Comparison of ENCODE assay signal across 8 mouse cellular contexts in genomic region chr12:105786113-105786512, GRCm38 (mm10). TPM values are rescaled to one million over a fixed set of nuclear protein-coding genes. Genes with fewer than 3 reads are reported as not detected.
DNase-seq lines count a peak whose midpoint lies in the region; ATAC-seq and TF ChIP-seq lines count a peak whose summit lies in the region.

No protein-coding gene starts in this region.

- H3K27me3 ChIP-seq in embryonic facial prominence, embryonic 14.5 days (replicated peaks; ENCODE audit: control insufficient read depth, insufficient read depth, low read length) = no peaks in the 10 kb centered on the region
- H3K27me3 ChIP-seq in limb, embryonic 10.5 days (ENCODE audit: low read depth, poor library complexity, severe bottlenecking) = no peaks in the 10 kb centered on the region
- no peaks in the 10 kb centered on the region for H3K27me3 ChIP-seq in neural tube, embryonic 15.5 days (replicated peaks)

- H3K27ac ChIP-seq in layer of hippocampus, adult 2 months = no peak overlapping the region
- no peak overlapping the region for H3K27ac ChIP-seq in embryonic facial prominence, embryonic 14.5 days (replicated peaks; ENCODE audit: low read depth, low read length)
- H3K27ac ChIP-seq in limb, embryonic 10.5 days = no peak overlapping the region
- no peak overlapping the region for H3K27ac ChIP-seq in neural tube, embryonic 15.5 days (replicated peaks)

- no peaks in the 10 kb centered on the region for H3K9me3 ChIP-seq in embryonic facial prominence, embryonic 14.5 days (ENCODE audit: control insufficient read depth, low read length)
- H3K9me3 ChIP-seq in limb, embryonic 10.5 days (replicated peaks) = no peaks in the 10 kb centered on the region
- no peaks in the 10 kb centered on the region for H3K9me3 ChIP-seq in neural tube, embryonic 15.5 days (replicated peaks)

- H3K36me3 ChIP-seq in embryonic facial prominence, embryonic 14.5 days (ENCODE audit: control insufficient read depth, insufficient read depth, low read length) = no peaks in the 10 kb centered on the region
- peaks cover 38% of the 10 kb centered on the region for H3K36me3 ChIP-seq in limb, embryonic 10.5 days
- no peaks in the 10 kb centered on the region for H3K36me3 ChIP-seq in neural tube, embryonic 15.5 days

- peak overlapping the region; percentile 95 for H3K9ac ChIP-seq in embryonic facial prominence, embryonic 14.5 days (ENCODE audit: low read depth, low read length)
- H3K9ac ChIP-seq in neural tube, embryonic 15.5 days (replicated peaks) = peak overlapping the region; percentile 83

- 76% methylated on average over 1 of the region's 1 CpGs for WGBS in embryonic facial prominence, embryonic 14.5 days
- WGBS in limb, embryonic 10.5 days = 88% methylated on average over 1 of the region's 1 CpGs
- WGBS in neural tube, embryonic 15.5 days = 89% methylated on average over 1 of the region's 1 CpGs

- ATAC-seq in embryonic facial prominence, embryonic 14.5 days (ENCODE audit: low read depth) = no peak
- no peak for ATAC-seq in neural tube, embryonic 15.5 days (ENCODE audit: low FRiP score)

- H3K4me3 ChIP-seq in layer of hippocampus, adult 2 months = peak overlapping the region; percentile 72
- H3K4me3 ChIP-seq in embryonic facial prominence, embryonic 14.5 days (ENCODE audit: low read depth, low read length) = peak overlapping the region; percentile 96
- peak overlapping the region; percentile 92 for H3K4me3 ChIP-seq in limb, embryonic 10.5 days
- H3K4me3 ChIP-seq in neural tube, embryonic 15.5 days (replicated peaks) = peak overlapping the region; percentile 87

- no peak for TF ChIP-seq CTCF in layer of hippocampus, adult 2 months (conservative IDR thresholded peaks at IDR 0.05)

- peak overlapping the region; percentile 58 for H3K4me2 ChIP-seq in embryonic facial prominence, embryonic 14.5 days (ENCODE audit: low read depth, low read length)
- H3K4me2 ChIP-seq in neural tube, embryonic 15.5 days = peak overlapping the region; percentile 85

- H3K4me1 ChIP-seq in embryonic facial prominence, embryonic 14.5 days (ENCODE audit: control insufficient read depth, insufficient read depth, low read length) = peaks cover 12% of the 10 kb centered on the region
- H3K4me1 ChIP-seq in limb, embryonic 10.5 days = peaks cover 16% of the 10 kb centered on the region
- H3K4me1 ChIP-seq in neural tube, embryonic 15.5 days = peaks cover 28% of the 10 kb centered on the region

- no peak for DNase-seq in layer of hippocampus, adult 2 months (ENCODE audit: low spot score in 2 of 2)
- no peak for DNase-seq in layer of hippocampus, adult 11-12 months (ENCODE audit: low spot score)
- no peak for DNase-seq in embryonic facial prominence, embryonic 14.5 days (ENCODE audit: low spot score)
- no peak for DNase-seq in limb, embryonic 10.5 days (ENCODE audit: low spot score)
- no peak for DNase-seq in thymus, postnatal 0 days (ENCODE audit: low spot score)
- DNase-seq in natural killer cell, adult 2 months (ENCODE audit: low spot score in 2 of 2) = no peak
- no peak for DNase-seq in right cerebral cortex, postnatal 14 days

RNA-seq across cellular contexts. Expression of gene Papola, which starts 1.6 kb away (rescaled TPM):
- total RNA-seq in layer of hippocampus, adult 2 months (2021) = 100 to 1,000 TPM; 156 to 163 TPM
- polyA plus RNA-seq in embryonic facial prominence, embryonic 14.5 days (2014; fragmentation: Nextera tagmentation; extraction: Ambion mirVana) = 159 and 160 TPM in 2 replicates
- polyA plus RNA-seq in limb, embryonic 10.5 days (2016; fragmentation: Nextera tagmentation; extraction: Ambion mirVana) = 281 and 297 TPM in 2 replicates
- 137 and 161 TPM in 2 replicates for polyA plus RNA-seq in neural tube, embryonic 15.5 days (2015; fragmentation: Nextera tagmentation; extraction: Ambion mirVana)
- 207 and 226 TPM in 2 replicates for polyA plus RNA-seq in thymus, postnatal 0 days (2015; fragmentation: Nextera tagmentation; extraction: Ambion mirVana)
